Mouse (Mus musculus): ENCODE measurements around the gene Map3k13.
"Not testable (repeated sequence)": the region's sequence is repeated elsewhere in the genome, so short reads cannot be mapped to it uniquely, and the experiment has no call there.

Map3k13 gene

GRCm38 (mm10) chr16:21793875-21794696, at the start of gene Map3k13:
TSS of gene Map3k13 (plus strand) at chr16:21794346.
- DNase-seq (ENCODE audit: low spot score): peak; percentile 95

- no peak for DNase-seq (ENCODE audit: low spot score)
Observed at GRCm38 (mm10) chr16:21758447-21758846, 35.7 kb upstream of the Map3k13 start.

GRCm38 (mm10) chr16:21768255-21768654, 25.9 kb upstream of the Map3k13 start:
- DNase-seq (ENCODE audit: low spot score): no peak

- DNase-seq (ENCODE audit: low spot score): peak; percentile 37
Observed at GRCm38 (mm10) chr16:21769667-21770066, 24.5 kb upstream of the Map3k13 start.

- no peak for DNase-seq (ENCODE audit: low spot score)
Observed at GRCm38 (mm10) chr16:21774725-21775124, 19.4 kb upstream of the Map3k13 start.

- DNase-seq (ENCODE audit: low spot score): no peak
Observed at GRCm38 (mm10) chr16:21778293-21778866, 15.8 kb upstream of the Map3k13 start.

GRCm38 (mm10) chr16:21779149-21779548, 15.0 kb upstream of the Map3k13 start:
- DNase-seq (ENCODE audit: low spot score): no peak

- no peak for DNase-seq (ENCODE audit: low spot score)
Observed at GRCm38 (mm10) chr16:21781277-21781676, 12.9 kb upstream of the Map3k13 start.

- DNase-seq (ENCODE audit: low spot score): no peak
Observed at GRCm38 (mm10) chr16:21781895-21782294, 12.3 kb upstream of the Map3k13 start.

- DNase-seq (ENCODE audit: low spot score): no peak
Observed at GRCm38 (mm10) chr16:21782807-21783206, 11.3 kb upstream of the Map3k13 start.

- DNase-seq (ENCODE audit: low spot score): no peak
Observed at GRCm38 (mm10) chr16:21785000-21785399, 9.1 kb upstream of the Map3k13 start.

GRCm38 (mm10) chr16:21786317-21786716, 7.8 kb upstream of the Map3k13 start:
- no peak for DNase-seq (ENCODE audit: low spot score)

- peak; percentile 75 for DNase-seq (ENCODE audit: low spot score)
Observed at GRCm38 (mm10) chr16:21787516-21788353, 6.4 kb upstream of the Map3k13 start, which contains the start of gene Ehhadh. TSS of gene Ehhadh (minus strand) at chr16:21787807.

- DNase-seq (ENCODE audit: low spot score): no peak
Observed at GRCm38 (mm10) chr16:21788581-21788980, 5.6 kb upstream of the Map3k13 start.

- DNase-seq (ENCODE audit: low spot score): no peak
Observed at GRCm38 (mm10) chr16:21789180-21789579, 5.0 kb upstream of the Map3k13 start.

- DNase-seq (ENCODE audit: low spot score): no peak
Observed at GRCm38 (mm10) chr16:21790469-21790868, 3.7 kb upstream of the Map3k13 start.

- DNase-seq (ENCODE audit: low spot score): no peak
Observed at GRCm38 (mm10) chr16:21791779-21792178, 2.4 kb upstream of the Map3k13 start.

GRCm38 (mm10) chr16:21793080-21793810, 901 bp upstream of the Map3k13 start:
- DNase-seq (ENCODE audit: low spot score): not testable (repeated sequence)

GRCm38 (mm10) chr16:21794697-21795045, 525 bp downstream of the Map3k13 start:
- DNase-seq (ENCODE audit: low spot score): no peak

- no peak for DNase-seq (ENCODE audit: low spot score)
Observed at GRCm38 (mm10) chr16:21795071-21795470, 925 bp downstream of the Map3k13 start.

- no peak for DNase-seq (ENCODE audit: low spot score)
Observed at GRCm38 (mm10) chr16:21804258-21804657, 10.1 kb downstream of the Map3k13 start.

- DNase-seq (ENCODE audit: low spot score): no peak
Observed at GRCm38 (mm10) chr16:21806892-21807291, 12.7 kb downstream of the Map3k13 start.

All from lung, postnatal 25 days (tissue).